Mouse (Mus musculus) kidney, adult 2 months (tissue): ENCODE data around the gene Psen2. TPM values are rescaled to one million over a fixed set of nuclear protein-coding genes. Genes with fewer than 3 reads are reported as not detected.

ENCODE experiments used
- DNase-seq: peaks from one replicate; pipeline ENCODE4 v3.0.0; 2021
- H3K27ac ChIP-seq: fragments of 200-500 bp; 2 replicates; pipeline ENCODE4 v1.5.1; 2012; ENCODE audit warnings: low read depth, low read length, control low read depth, inconsistent platforms; ENCODE audit not compliant: insufficient read depth
- H3K27me3 ChIP-seq: fragments of 200-500 bp; replicated peaks from 2 replicates; pipeline ENCODE4 v1.6.1; 2012; ENCODE audit warnings: mild to moderate bottlenecking, moderate library complexity, low read length, inconsistent platforms; ENCODE audit not compliant: control insufficient read depth, insufficient read depth
- H3K36me3 ChIP-seq: fragments of 200-500 bp; 2 replicates; pipeline ENCODE4 v1.6.1; 2012; ENCODE audit warnings: mild to moderate bottlenecking, moderate library complexity, low read length, inconsistent platforms; ENCODE audit not compliant: control insufficient read depth, insufficient read depth
- H3K4me1 ChIP-seq: fragments of 200-500 bp; 2 replicates; pipeline ENCODE4 v1.6.1; 2011; ENCODE audit warnings: low read length; ENCODE audit not compliant: control insufficient read depth, insufficient read depth
- H3K4me3 ChIP-seq: fragments of 200-500 bp; 2 replicates; pipeline ENCODE4 v1.5.1; 2011; ENCODE audit warnings: mild to moderate bottlenecking, low read depth, low read length, control low read depth; ENCODE audit not compliant: insufficient read depth
- CTCF ChIP-seq: fragments of 200-500 bp; conservative IDR thresholded peaks from 2 replicates; pipeline ENCODE4 v1.5.1; 2011; ENCODE audit warnings: low read depth, mild to moderate bottlenecking, control low read depth, low read length, moderate library complexity, mixed read lengths; ENCODE audit not compliant: insufficient read depth, insufficient read length
- POLR2A ChIP-seq: fragments of 200-500 bp; IDR thresholded peaks from one replicate; pipeline ENCODE4 v1.6.1; 2011; ENCODE audit warnings: low read depth, low read length, control low read depth
- WGBS: fragments of 180-500 bp; shearing (Covaris S2); methylation state at CpG from one replicate; pipeline ENCODE4 v1.1.7; 2018; 5-methylcytosine and 5-hydroxymethylcytosine counted together
- polyA plus RNA-seq: library from polyadenylated mRNA; depleted of rRNA; stranded (reverse); fragments of >200 nt; gene quantifications from 2 replicates; pipeline ENCODE4 v1.2.3, GENCODE M21; 2012

The Psen2 gene
- polyA plus RNA-seq, 1 experiment, result 41.3 TPM

- no peaks in the 10 kb centered on the region for H3K27me3 ChIP-seq
- no peak overlapping the region for H3K4me3 ChIP-seq
- DNase-seq, result peak; percentile 59
- WGBS, result 43% methylated on average over 7 of the region's 7 CpGs
- no peak for TF ChIP-seq POLR2A
- TF ChIP-seq CTCF, result no peak
- peaks cover 45% of the 10 kb centered on the region for H3K4me1 ChIP-seq
- no peaks in the 10 kb centered on the region for H3K36me3 ChIP-seq
- no peak overlapping the region for H3K27ac ChIP-seq
Observed at GRCm38 (mm10) chr1:180191651-180192220, 71.5 kb downstream of the Psen2 start.

DNA sequence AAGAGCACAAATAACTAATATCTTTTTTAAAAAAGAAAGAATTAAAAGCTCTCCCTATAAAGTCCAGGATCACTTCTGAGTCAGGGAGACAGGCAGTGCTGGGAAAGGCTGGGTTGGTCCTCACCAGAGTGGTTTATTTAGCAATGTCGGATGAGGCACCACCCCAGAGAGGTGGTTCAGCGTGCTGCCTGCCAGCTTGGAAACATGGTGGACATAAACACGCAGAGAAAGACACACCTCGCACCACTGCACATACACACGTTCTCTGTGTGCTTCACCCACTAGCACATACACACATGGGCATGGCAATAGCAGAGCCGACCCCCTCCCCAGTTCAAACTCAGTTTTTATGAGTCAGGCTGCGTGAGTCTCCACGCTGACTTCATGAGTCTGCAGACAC lies 72.1 kb downstream of the Psen2 start:
- TF ChIP-seq POLR2A (no peak), CTCF (no peak)
- no peak for DNase-seq
- peaks cover 48% of the 10 kb centered on the region for H3K4me1 ChIP-seq
- H3K27me3 ChIP-seq, result no peaks in the 10 kb centered on the region
- H3K36me3 ChIP-seq, result no peaks in the 10 kb centered on the region
- H3K27ac ChIP-seq, result no peak overlapping the region
- H3K4me3 ChIP-seq, result no peak overlapping the region
- WGBS, result 66% methylated on average over 8 of the region's 8 CpGs

- no peak for TF ChIP-seq POLR2A
- TF ChIP-seq CTCF, result no peak
- Histone ChIP-seq H3K27ac (no peak overlapping the region), H3K4me1 (peaks cover 44% of the 10 kb centered on the region), H3K36me3 (no peaks in the 10 kb centered on the region), H3K4me3 (no peak overlapping the region), H3K27me3 (no peaks in the 10 kb centered on the region)
- WGBS, result 37% methylated on average over 4 of the region's 4 CpGs
- DNase-seq, result peak; percentile 91
Observed at GRCm38 (mm10) chr1:180188951-180189350, 74.3 kb downstream of the Psen2 start.

GRCm38 (mm10) chr1:180186371-180186770 lies 76.9 kb downstream of the Psen2 start:
- Histone ChIP-seq H3K36me3 (no peaks in the 10 kb centered on the region), H3K27me3 (no peaks in the 10 kb centered on the region), H3K4me1 (peaks cover 54% of the 10 kb centered on the region), H3K4me3 (no peak overlapping the region), H3K27ac (no peak overlapping the region)
- TF ChIP-seq CTCF (no peak), POLR2A (no peak)
- no peak for DNase-seq
- WGBS, result 77% methylated on average over 3 of the region's 3 CpGs

DNA sequence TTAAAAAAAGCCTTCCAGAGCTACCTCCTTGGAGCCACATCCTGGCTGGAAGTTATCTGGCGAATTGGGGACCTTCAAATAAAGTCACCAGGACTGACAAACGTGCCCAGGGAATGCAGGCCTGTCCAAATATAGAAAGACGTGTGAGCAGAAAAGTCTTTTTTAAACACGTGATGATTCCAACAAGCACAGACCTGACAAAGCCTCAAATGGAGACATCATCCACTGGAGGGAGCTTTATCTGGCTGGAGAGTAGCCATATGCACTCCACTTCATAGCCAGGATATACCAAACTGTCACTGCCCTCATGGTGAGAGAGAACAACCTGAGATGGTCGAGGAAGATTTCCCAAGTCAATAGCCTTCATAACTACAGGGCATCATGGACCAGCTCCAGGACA lies 77.4 kb downstream of the Psen2 start:
- DNase-seq, result no peak
- Histone ChIP-seq H3K4me3 (no peak overlapping the region), H3K36me3 (no peaks in the 10 kb centered on the region), H3K4me1 (peaks cover 52% of the 10 kb centered on the region), H3K27me3 (no peaks in the 10 kb centered on the region), H3K27ac (no peak overlapping the region)
- 67% methylated on average over 5 of the region's 5 CpGs for WGBS
- no peak for TF ChIP-seq POLR2A
- no peak for TF ChIP-seq CTCF

- H3K4me1 ChIP-seq, result peaks cover 52% of the 10 kb centered on the region
- H3K27me3 ChIP-seq, result no peaks in the 10 kb centered on the region
- DNase-seq, result no peak
- WGBS, result 50% methylated on average over 7 of the region's 7 CpGs
- no peaks in the 10 kb centered on the region for H3K36me3 ChIP-seq
- no peak overlapping the region for H3K4me3 ChIP-seq
- TF ChIP-seq CTCF, result no peak
- no peak for TF ChIP-seq POLR2A
- no peak overlapping the region for H3K27ac ChIP-seq
Observed at GRCm38 (mm10) chr1:180184768-180185167, 78.5 kb downstream of the Psen2 start.

DNA sequence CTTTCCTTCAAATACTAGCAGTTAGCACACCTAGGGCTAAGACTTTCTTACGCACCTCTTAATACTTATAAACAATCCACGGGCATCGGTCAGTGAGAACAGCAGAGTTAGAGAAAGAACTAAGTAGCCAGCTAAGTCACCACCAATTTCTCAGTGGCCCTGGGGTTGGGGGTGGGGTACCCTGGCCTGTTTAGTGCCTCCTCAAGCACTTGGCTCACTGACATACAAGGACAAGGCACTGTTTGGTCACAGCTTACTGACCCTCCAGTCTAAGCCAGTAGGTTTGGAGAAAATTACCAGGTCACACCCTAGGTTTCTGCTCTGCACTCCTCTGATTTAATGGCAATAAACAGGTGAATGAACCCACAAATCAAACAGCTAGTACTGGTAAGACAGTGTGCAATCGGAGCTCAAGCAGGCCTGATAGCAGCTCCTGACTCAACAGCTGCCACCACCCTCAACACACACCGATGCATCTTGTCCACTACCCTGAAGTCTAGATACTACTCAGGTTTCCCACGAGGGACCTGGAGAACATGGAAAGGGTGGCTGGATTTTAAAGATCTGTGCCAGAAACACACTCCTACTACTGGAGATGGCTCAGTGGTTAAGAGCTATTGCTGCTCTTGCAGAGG lies 79.6 kb downstream of the Psen2 start:
- DNase-seq, result peak; percentile 55
- Histone ChIP-seq H3K36me3 (no peaks in the 10 kb centered on the region), H3K27ac (no peak overlapping the region), H3K4me3 (no peak overlapping the region), H3K27me3 (no peaks in the 10 kb centered on the region), H3K4me1 (peaks cover 56% of the 10 kb centered on the region)
- 57% methylated on average over 6 of the region's 6 CpGs for WGBS
- TF ChIP-seq CTCF (no peak), POLR2A (no peak)
